Mouse (Mus musculus) brown adipose tissue, adult 24 weeks (tissue): Measurements from ENCODE around the gene Dcaf15. TPM values are rescaled to one million over a fixed set of nuclear protein-coding genes. Genes with fewer than 3 reads are reported as not detected.

Experiments used
- H3K27ac ChIP-seq: fragments of 200-500 bp; replicated peaks from 2 replicates; pipeline ENCODE4 v1.5.1; 2012; ENCODE audit warnings: low read depth, mild to moderate bottlenecking, low read length
- H3K4me1 ChIP-seq: fragments of 200-500 bp; 2 replicates; pipeline ENCODE4 v1.6.1; 2012; ENCODE audit warnings: low read length, mixed read lengths; ENCODE audit not compliant: control insufficient read depth, insufficient read depth, insufficient read length
- H3K4me3 ChIP-seq: fragments of 200-500 bp; 2 replicates; pipeline ENCODE4 v1.5.1; 2012; ENCODE audit warnings: low read depth, mild to moderate bottlenecking, low read length, moderate library complexity; ENCODE audit not compliant: insufficient read depth
- polyA plus RNA-seq: library from polyadenylated mRNA; stranded (reverse); fragments of >200 nt; gene quantifications from 2 replicates; pipeline ENCODE4 v1.2.4, GENCODE M21; 2012; ENCODE audit not compliant: missing spikeins, insufficient read depth, insufficient read length

The Dcaf15 gene
- polyA plus RNA-seq, result 3.9 TPM in 2 replicates

DNA sequence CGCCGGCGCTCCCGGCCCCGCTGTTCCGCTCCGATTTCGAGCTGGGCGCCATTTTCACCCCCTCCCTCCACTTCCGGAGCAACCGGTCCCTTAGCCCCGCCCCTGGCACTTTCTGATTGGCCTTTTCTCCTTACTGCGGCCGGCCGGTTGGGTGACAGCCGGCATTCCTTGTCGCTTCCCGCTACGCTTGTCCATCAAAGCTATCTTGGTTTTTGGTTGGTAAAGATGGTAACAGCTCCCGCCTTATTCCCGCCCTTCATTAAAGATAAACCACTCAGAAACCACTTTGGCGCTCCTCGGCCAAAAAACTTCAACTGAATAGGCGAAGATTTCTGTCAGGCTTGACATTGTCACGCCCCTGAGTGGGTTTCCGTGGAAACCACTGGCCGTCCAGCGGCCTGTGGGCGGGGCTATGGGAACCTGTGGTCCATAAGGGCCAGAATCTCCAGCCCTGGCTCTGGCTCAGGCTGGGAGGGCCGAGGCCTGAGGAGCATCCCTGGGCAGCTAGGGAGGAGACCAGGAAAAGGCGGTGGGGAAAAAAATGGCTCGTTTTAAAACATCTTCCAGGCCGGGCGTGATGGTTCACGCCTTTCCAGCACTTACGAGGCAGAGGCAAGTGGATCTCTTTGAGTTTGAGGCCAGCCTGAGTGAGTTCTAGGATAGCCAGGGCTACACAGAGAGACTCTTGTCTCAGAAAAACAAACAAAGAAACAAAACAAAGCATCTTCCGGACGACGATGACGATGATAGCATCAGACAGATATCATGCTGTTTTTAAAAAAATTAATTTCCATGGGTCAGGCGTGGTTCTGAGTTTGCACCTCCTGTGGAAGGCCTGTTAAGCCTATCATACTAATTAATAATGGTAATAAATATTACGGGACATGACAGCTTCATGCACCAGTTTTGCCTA is at the start of gene Dcaf15:
Dcaf15 (minus strand) TSS at position 72 of the 913 bp plus-strand sequence.
- Histone ChIP-seq H3K27ac (no peak within 1 kb of the TSS), H3K4me1 (peaks cover 3% of the 10 kb centered on the region; the same call in 1 of the 2 replicates), H3K4me3 (peak within 1 kb of the TSS; percentile 65)

- Histone ChIP-seq H3K4me1 (peaks cover 6% of the 10 kb centered on the region), H3K27ac (no peak overlapping the region), H3K4me3 (no peak overlapping the region)
Observed at GRCm38 (mm10) chr8:84149181-84149580, 44.6 kb upstream of the Dcaf15 start.

DNA sequence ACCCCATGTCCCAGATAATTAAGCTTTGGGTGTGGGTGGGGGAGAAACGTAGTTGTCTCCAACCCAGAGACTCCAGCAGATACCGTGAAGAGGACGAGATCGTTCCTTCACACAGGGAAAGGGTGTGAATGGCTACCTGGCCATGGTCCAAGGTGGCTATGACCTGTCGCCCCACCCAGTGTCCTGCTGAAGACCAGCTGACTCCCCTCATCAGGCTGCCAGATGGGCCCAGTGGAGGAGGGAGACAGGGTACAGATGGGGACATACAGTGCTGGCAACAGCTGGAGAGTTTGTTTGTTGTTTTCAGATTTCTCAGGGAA is 43.9 kb upstream of the Dcaf15 start:
- Histone ChIP-seq H3K4me3 (peak overlapping the region; percentile 65), H3K27ac (no peak overlapping the region)

GRCm38 (mm10) chr8:84147769-84148530 is 43.4 kb upstream of the Dcaf15 start, which contains the start of the genes Cc2d1a and 4930432K21Rik:
Cc2d1a (minus strand) TSS chr8:84147936.
4930432K21Rik (plus strand) TSS chr8:84148025.
- H3K4me3 ChIP-seq, result peak within 1 kb of the TSS; percentile 73
- H3K27ac ChIP-seq, result no peak within 1 kb of the TSS
- peaks cover 6% of the 10 kb centered on the region for H3K4me1 ChIP-seq

More for the DNA sequence above, 43.9 kb upstream of the Dcaf15 start:
- peaks cover 6% of the 10 kb centered on the region for H3K4me1 ChIP-seq

- H3K4me3 ChIP-seq, result peak overlapping the region; percentile 73
- H3K27ac ChIP-seq, result no peak overlapping the region
- H3K4me1 ChIP-seq, result peaks cover 6% of the 10 kb centered on the region
Observed at GRCm38 (mm10) chr8:84147324-84147766, 42.8 kb upstream of the Dcaf15 start.

DNA sequence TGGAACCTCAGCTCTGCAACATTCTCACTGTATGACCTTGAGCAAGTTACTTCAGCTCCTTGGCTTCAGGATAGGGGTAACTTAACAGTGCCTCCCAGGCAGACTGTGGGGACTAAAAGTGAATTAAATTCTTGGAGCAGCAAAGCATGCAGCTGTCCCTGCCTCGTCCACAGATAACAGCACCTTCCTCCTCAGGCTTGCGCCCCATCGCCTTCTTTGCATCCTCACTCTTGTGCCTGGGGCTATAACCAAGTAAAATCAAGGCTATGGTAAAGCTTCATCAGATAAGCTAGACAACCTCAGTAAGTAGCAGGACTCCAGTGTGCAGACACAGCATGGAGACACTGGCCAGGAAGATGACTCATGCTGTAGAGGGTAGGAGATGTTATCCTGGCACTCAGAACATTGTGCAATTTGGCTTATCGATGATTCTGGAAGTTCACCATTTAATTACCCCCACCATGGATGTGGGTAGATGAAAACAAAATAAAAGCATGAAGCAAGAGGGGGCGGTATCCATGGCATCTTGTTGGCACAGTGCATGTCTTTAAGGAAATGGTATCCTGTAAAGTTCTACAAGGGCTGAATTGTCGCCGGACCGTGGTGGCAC is 40.2 kb upstream of the Dcaf15 start:
- Histone ChIP-seq H3K27ac (no peak overlapping the region), H3K4me3 (no peak overlapping the region), H3K4me1 (peaks cover 6% of the 10 kb centered on the region)

- Histone ChIP-seq H3K4me3 (no peak overlapping the region), H3K4me1 (no peaks in the 10 kb centered on the region), H3K27ac (no peak overlapping the region)
Observed at GRCm38 (mm10) chr8:84140838-84141237, 36.3 kb upstream of the Dcaf15 start.

DNA sequence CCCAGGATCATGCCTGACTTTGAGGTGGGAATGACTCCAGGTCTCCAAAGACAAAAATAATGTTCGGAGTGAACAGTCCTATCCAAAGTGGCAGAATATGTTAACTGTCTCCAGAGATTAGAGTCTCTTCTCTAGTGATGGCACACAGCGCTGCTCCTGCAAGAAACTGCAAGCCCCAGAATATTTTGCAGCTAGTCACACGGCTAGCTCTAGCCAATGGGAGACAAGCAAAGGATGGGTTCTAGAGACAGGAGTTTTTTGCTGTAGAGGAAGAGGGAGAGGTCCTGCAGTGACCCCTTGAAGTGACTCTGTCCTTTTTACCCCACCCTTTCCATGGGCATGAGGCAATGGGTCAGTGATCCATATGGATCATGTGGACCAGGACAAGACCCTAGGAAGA is 33.3 kb upstream of the Dcaf15 start:
- no peaks in the 10 kb centered on the region for H3K4me1 ChIP-seq
- H3K4me3 ChIP-seq, result no peak overlapping the region
- no peak overlapping the region for H3K27ac ChIP-seq

DNA sequence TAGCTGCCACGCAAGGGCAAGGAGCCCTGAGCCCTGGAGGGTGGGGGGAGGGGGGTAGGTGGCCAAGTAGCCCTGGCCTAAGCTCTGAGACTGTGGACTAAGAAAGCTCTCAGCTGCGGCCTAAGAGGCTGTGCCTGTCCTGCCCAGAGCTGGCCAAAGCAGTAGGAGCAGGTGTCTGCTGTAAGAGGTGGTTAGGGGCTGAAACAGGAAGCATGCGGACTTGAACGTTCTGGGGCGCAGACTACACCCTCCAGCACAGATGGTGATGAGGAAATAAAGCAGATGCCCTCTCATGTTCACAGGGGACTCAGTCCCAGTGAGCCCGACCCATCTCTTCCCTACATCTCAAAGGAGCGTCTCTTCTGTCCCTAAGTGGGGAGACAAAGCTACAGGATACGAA is 27.7 kb upstream of the Dcaf15 start:
- no peak overlapping the region for H3K27ac ChIP-seq
- no peaks in the 10 kb centered on the region for H3K4me1 ChIP-seq
- H3K4me3 ChIP-seq, result no peak overlapping the region

- Histone ChIP-seq H3K4me1 (no peaks in the 10 kb centered on the region), H3K27ac (no peak overlapping the region), H3K4me3 (no peak overlapping the region)
Observed at GRCm38 (mm10) chr8:84130806-84131205, 26.2 kb upstream of the Dcaf15 start.

DNA sequence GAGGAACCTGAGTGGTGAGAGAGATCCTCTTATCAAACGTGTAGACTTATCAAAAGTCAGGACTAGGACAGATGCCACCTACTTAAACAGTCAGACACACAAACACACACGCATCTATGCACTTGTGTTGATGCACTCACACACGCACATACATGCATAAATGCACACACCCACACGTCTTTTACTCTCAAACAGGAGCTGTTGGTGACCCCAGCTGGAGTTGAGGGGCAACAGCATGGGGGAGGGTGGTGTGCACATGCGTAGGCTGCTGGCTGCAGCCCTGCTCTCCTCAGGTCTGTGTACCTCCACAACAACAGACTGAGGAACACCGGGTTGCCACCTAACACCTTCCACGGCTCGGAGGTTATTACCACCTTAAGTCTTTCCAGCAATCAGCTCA is 23.7 kb upstream of the Dcaf15 start:
- H3K4me1 ChIP-seq, result no peaks in the 10 kb centered on the region
- no peak overlapping the region for H3K27ac ChIP-seq
- no peak overlapping the region for H3K4me3 ChIP-seq

GRCm38 (mm10) chr8:84127202-84127901 is 22.8 kb upstream of the Dcaf15 start:
- H3K27ac ChIP-seq, result no peak overlapping the region
- no peak overlapping the region for H3K4me3 ChIP-seq
- no peaks in the 10 kb centered on the region for H3K4me1 ChIP-seq

DNA sequence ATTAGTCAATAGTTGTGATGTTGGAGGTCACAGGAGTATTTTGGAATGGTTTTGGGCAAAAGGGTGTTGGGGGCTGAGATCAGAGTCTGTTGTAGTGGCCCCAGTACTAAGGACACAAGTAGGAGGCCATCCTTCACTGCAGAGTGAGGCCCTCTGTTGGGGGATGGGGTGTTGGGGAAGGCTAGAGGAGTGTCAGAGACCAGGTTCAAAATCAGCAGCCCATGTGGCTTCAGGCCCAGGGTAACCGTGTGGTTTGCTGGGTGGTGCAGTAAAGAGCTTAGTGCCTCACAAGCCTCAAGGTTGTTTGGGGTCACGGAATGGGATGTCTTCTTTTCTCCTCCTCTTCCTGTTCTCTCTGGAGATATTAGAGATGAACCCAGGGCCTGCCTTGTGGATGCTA is 22.2 kb upstream of the Dcaf15 start:
- Histone ChIP-seq H3K27ac (no peak overlapping the region), H3K4me1 (no peaks in the 10 kb centered on the region), H3K4me3 (no peak overlapping the region)

GRCm38 (mm10) chr8:84125656-84126055 is 21.1 kb upstream of the Dcaf15 start, which contains the start of gene Podnl1:
Podnl1 (plus strand) TSS chr8:84125989.
- Histone ChIP-seq H3K27ac (no peak within 1 kb of the TSS), H3K4me1 (no peaks in the 10 kb centered on the region), H3K4me3 (no peak within 1 kb of the TSS)
